Mouse (Mus musculus) c-Kit-positive CD71-positive TER-119-negative erythroid progenitor cells, embryonic 14.5 days (primary cell): ENCODE measurements around the gene Slc34a3.
A peak's percentile ranks its signal among the peaks of the same experiment; 100 is the strongest.

Experiments used
- DNase-seq: peaks from one replicate; pipeline ENCODE4 v3.0.0-alpha.2; 2013; ENCODE audit warnings: low read depth

The Slc34a3 gene

DNA sequence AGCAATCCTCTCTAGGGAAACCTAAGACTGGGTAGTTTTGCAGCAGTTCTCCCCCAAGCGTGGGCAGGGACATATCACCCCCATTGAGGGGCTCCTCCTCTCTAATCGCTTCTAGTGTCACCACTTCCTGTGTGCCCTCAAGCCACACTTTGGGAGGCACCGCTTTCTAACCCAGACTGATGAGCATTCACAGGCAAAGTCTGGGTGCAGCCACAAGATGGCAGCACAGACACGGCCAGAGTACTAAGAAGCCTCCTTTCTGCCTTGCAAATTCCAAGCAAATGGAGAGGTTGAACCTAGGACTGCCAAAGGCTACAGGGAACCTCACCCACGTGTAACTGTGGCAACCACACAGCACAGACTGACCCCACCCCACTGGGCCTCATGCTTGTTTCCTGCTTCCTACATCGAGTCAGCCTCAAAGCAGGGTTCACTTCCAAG is 40.8 kb downstream of the Slc34a3 start:
- peak; percentile 83 for DNase-seq

DNA sequence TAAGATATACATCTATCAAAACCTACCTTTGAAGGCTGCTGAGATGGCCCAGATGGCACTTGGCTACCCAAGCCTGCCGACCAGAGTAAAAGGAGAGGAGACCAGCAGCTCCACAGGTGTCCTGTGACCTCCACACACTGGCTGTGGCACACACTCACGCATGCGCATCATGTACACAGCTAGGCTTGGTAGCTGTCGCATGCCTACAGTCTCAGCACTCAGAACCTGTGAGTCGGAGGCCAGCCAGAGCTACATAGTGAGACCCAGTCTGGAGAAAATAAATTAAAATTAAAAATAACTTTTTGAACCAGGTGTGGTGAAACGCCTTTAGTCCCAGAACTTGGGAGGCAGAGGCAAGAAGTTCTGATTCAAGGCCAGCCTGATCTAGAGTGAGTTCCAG is 46.3 kb downstream of the Slc34a3 start:
- no peak for DNase-seq

DNA sequence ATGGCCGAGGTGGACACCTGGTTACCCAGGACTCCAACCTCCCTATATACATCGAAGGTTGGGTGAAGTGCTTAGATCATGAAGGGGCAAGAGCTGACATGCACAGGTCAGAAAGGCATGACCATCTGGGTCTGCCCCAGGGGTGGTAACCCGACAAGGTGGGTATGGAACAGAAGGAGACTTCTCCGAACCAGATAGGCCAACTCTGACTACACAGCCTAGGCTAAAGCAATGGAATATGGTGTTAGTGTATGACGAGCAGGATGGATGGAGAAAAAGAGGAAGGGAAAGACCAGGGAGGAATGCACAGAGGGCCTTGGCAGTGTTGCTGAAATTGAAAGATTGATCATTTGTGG is 47.6 kb downstream of the Slc34a3 start:
- no peak for DNase-seq

DNA sequence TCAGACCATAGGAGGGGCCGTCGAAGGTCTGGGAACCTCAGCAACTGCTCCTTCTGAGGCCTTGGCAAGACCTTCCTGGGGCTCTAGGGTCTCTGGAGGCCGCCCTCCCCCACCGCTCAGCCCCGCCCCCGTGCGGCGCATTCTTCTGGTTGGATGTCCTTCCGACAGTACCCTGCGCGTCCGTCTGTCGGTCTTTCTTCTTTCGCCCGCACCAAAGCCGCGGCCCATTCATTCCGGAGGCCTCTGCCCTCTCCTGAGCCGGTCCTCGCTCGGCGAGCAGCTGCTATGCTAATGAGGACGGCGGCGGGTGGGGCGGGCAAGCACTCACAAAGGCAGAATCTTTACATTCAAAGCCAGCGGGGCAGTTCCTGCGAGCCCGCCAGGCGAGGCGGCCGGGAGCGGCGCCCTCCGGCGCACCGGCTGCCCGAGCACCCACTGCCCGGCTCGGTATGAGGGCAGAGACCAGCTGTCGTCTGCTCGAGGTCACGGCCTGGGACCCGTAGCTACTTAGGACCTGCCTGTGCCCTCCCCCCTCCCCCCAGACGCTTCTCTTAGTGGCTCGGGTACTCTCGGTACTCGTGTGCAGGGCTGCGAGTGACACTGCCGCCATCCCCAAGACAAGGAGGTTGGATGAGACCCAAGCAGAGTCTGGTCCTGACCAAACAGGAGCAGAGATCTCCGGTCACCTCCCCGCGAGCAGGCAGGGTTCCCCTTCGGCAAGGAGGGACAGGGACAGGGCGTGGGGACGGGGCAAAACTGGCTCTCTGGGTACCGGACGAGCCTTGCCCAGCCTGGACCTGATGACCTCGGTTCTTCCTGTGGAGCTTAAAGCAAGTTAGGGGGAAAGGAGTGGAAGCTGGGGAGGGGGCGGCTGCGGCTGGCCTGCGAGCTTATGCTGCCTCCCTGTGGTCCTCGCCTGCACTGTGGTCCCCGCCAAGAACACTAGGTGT is 48.3 kb downstream of the Slc34a3 start:
- no peak for DNase-seq

DNA sequence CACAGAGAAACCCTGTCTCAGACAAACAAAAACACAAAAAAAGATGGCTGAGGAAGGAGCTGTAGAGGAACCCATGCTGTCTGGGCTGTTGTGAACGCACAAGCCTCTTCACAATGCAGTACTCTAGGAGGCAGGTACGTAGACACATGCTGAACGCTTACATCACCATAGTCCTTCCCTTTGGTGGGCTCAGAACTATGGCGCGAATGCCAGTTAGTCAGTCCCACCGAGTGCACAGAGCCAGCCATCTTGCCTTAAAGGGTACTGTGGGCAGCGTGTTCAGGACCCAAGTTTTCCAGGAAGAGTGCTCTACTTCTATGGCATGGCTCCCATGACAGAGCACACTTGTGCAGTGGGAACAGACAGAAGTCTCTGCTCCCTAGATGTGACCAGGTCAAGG is 49.7 kb downstream of the Slc34a3 start:
- DNase-seq: no peak

DNA sequence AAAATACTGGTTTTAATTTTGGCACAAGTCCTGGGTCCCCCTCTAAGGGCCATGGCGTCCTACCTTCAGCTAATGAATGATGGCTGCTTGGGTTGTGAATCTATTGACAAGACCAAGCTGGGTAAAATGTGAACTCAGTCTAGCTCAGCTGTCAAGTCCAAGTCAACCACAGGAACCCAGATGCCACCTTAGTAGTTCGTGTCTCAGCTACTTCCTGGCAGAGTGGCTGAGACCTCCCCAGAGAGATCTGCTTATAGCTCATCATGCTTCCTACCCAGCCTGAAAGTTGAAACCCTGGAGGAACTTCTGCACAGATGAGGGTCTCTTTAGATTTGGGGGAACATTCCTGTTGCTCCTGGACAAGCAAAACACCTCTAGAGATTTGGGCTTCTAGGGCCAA is 50.8 kb downstream of the Slc34a3 start:
- no peak for DNase-seq

DNA sequence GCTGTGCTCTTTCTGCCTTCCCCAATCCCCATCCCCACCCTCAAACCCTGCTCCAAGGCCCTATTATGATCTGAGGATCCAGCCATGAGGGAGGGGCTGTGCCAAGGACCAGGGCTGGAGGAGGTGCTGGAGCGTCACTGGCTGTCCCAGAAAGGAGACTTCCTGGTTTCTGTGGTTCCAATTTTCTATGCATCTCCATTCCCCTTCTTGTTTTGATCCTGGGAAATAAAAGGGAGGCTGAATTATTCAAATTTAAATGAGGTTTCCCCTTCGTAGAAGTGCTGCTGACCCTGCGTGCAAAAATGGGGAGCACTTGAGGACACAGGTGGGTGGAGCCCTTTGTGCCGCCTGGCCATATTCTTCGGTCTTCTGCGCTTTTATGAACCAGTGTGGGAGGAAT is 51.5 kb downstream of the Slc34a3 start:
- no peak for DNase-seq

DNA sequence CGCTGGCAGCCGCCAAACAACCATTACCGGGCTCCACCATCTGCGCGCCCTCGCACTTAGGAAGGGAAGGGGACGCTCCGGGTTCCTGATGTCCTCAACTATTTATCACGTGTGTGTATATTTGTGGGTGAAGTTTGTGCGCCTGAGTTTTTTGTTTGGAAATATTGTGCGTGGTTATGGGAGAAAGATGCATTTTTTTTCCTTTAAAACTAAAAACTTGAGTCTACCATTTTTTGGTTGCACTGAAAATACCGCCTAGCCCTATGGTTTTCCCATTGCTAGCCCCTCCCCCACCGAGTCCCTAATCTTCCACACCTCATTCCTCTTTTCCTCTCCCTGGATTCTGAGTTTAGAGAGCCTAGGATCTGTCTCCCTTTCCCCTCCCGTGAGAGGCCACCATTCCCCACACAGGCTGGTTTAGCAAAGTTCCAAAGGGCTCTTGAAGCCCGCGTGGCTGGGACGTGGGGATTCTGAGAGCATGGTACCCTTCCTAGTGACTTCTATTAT is 52.2 kb downstream of the Slc34a3 start:
- DNase-seq: no peak

DNA sequence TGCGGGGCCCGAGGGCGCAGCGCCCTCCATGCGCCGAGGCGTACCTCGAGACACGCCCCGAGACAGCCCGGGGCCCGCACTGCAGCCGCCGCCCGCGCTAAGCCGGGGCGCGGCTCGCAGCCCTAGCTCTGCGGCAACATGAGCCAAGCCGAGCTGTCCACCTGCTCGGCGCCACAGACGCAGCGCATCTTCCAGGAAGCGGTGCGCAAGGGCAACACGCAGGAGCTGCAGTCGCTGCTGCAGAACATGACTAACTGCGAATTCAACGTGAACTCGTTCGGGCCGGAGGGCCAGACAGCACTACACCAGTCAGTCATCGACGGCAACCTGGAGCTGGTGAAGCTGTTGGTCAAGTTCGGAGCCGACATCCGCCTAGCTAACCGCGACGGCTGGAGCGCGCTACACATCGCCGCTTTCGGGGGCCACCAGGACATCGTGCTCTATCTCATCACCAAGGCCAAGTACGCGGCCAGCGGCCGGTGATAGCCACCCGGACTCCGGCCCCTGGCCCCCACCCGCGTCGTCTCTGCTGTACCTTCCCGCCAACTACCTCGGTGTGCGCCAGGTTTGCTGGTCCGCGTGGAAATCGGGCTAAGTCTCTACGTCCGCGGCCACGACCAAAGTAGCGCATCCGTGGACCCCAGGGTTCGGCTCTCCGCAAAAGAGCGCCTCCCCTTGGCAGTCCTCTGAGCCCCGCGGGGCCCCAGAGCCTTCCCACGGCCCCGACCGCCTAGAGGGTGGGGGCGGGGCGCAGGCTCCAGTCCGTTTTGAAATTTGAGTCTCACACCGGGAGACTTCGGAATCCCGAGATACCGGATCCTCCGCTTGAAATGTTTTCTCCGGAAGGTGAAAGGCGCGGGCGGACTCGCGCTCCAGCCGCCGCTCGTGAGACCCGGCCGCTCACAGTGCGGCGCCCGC is 52.9 kb downstream of the Slc34a3 start:
- DNase-seq: peak; percentile 41

DNA sequence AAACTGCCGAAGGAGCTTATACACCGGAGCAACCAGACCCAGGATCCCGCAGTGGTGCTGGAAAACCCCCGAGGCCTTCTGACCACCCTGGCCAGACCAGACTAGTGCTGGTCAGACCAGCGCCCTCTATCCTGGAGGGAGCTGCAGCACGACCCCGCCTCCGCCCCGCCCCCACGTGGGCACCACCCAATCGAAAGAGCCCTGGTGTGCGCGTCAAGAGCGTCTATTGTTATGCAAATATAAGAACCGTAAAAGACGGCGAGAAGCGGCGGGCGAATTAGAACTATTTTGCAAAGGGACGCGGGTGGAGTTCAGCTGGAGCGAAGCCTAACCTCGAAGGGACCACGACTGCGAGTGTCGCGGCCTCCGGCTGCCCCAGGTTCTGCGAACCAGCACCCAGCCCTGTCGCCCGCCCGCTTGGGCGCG is 53.7 kb downstream of the Slc34a3 start, which contains the start of gene Nrarp:
Nrarp (plus strand) TSS at position 281 of the 426 bp plus-strand sequence.
- peak; percentile 83 for DNase-seq

DNA sequence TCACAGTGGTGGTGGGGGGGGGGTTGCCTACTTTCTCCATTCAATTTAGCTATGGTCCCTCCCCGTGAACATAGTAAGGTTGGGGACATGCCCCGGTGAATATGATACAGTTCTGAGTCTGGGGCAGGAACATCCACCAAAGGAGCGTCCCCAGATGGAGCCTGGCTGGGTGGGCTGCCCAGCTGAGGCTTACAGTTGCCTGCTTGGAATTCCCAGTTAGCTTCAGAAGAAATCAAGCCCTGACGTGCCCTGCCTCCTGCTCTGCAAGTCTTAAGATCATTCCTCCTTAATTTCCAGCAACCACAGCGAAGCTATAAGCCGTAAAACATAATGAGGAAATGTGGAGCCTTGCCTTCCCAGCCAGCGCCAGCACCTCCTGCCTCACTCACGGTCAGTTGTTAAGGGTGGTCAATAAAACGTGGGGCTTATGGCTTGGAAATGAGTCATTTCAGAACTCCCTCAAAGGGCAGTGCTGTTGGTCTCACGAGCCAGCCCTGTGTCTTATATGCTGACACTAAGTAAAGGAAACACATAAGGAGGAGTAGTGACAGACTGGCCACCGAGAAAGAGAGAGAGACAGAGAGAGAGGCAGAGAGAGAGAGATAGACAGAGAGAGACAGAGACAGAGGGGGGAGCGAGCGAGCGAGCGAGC is 54.5 kb downstream of the Slc34a3 start:
- DNase-seq: no peak
